Mouse (Mus musculus): ENCODE data around the gene Ensa. TPM values are rescaled to one million over a fixed set of nuclear protein-coding genes. Genes with fewer than 3 reads are reported as not detected.
"Not testable (repeated sequence)": the region's sequence is repeated elsewhere in the genome, so short reads cannot be mapped to it uniquely, and the experiment has no call there.

Gene Ensa
- total RNA-seq, 2 experiments from 2014 or later, result 62.5 to 63.7 TPM

DNA sequence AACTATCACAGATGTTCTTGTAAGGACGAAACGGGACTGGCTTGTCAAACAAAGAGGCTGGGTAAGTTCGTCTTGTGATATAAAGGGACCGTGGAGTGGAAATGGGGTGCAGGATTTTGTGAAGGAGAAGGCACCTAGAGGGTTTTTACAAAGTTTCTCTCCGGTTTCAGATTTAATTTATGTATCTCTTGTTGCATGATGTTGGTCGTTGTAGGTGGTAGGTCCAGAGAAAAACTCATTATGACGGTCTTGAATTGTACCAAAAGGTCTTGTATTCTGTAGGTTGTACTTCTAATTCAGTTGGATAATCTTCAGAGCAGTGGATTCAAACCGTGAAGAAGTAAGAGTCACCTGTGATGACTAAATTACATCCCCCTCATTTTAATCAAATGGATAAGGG is 35.2 kb downstream of the Ensa start:
- DNase-seq, result no peak
- intact Hi-C loops (cut with DNase I), result loop anchor here (1.0 kb wide), 1 partner anchor 15 kb away; no protein-coding TSS in a partner anchor

DNA sequence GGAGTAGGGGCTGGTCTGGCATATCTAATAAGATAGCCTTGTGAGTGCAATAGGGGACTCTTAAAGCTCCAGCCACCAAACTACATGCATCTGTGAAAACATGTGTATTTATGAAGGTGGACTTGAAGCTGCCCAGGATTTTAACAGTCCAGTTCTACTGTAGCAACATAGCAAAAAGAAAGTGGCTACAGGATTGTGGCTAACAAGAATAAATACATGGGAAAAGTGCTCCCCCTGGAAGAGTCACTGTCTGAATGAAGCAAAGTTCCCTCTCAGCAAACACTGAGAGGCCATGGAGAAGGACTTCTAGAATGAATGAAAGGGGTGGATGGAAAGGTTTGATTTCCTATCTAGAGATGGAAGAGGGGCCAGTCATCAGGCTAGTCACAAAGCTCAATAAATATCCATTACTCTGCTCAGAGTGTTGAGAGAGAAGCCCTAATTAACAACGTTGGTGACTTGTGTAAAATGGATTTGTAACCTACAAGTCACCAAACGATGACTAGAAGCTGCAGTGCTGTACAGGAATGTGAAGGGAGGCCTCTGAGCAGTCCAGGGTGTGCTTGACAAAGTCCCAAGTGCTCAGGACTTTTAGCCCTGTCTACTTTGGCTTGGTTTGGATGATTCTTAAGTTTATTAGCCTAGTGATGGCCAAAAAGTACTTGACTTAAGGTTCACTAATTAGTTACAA is 36.1 kb downstream of the Ensa start:
- intact Hi-C loops (cut with DNase I), result no loop called here
- peak; percentile 11 to 18 for DNase-seq

DNA sequence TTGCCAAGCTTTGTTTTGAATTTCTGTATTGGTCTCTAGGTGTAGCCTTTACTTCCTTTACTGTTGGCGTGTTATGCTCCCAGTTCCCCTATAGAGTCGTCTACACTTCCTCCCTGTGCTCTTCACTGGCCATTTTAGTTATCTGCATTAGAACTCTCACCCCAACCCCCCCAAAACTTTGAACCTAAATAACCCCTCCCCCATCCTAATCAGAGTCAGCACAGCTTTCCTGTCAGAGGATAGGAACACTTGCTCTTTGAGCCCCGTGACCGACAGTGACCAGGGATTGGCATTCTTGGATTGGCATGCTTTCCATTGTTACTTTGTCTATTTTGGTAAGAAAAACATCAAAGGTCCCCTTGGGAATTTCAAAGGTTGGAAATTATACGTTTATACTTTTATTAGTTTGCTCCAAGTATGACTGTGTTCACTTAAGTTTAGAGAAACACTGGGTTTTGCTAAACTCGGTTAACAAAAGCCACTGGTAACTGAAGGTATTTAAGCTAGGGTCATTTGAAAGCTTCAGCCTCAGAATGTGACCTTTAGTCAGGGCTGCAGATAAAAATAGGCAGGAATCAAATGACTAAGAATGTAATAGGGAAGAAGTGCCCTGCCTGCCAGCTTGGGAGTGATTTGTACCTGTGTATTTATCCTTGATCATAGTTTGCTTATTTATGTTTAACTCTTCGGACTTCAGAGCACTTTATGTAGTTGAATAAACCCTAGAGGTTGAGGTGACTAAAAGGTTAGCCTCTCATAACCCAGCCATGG is 37.3 kb downstream of the Ensa start:
- peak; percentile 21 to 38 for DNase-seq
- intact Hi-C loops (cut with DNase I), result no loop called here

DNA sequence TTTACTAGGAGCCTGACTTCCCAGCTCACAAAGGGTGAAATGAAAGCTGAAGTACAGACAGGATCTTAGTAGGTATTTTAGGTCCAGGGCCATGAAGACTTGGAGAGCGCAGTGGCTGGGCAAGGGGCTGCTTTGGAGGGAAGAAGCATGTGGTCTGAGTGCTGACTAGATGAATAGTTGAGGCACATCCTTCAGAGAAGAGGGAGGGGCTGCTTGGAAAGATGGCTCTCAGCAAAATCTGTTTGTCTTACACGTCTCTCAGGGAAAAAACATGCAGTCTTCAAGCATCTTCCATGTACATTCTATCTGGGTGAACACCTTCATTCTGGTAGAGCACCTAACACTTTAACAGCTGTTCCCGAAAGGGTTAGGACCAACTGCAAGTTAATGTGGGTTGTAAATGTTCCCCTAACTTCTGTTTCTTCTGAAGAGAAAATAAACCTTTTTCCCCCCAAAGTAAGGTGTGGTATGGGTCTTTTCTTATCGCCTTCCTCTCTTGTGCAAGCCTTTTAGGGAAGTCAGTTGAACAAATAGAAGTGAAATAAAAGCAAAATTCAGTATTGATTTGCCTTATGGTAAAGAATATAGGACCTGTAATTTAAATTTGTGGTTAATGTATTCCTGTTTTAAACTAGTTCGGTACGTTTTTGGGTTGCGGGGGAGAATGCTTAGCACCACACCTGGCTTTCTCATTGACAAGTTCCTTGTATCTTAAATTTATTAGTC is 38.1 kb downstream of the Ensa start:
- peak in 1 of 2 experiments; percentile 4 for DNase-seq
- intact Hi-C loops (cut with DNase I), result no loop called here

DNA sequence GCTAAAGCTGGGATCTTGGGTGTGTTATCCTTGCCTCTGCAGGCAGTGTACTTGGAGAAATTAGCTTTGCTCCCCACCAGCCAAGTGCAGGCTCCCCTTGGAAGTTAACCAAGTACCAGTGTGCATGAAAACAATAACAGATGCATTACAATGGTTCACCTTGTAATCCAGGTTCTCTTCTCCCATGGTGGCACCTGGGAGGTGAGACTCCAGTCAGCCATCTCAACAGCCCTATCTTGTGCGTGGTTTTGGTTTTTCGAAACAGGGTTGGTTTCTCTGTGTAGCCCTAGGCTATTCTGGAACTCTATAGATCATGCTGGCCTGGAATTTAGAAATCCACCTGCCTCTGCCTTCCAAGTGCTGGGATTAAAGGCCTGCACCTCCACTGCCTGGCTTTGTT is 38.7 kb downstream of the Ensa start:
- DNase-seq, result peak; percentile 3 to 16
- intact Hi-C loops (cut with DNase I), result no loop called here

GRCm38 (mm10) chr3:95663969-95664608 is 39.3 kb downstream of the Ensa start:
- no peak for DNase-seq
- intact Hi-C loops (cut with DNase I), result no loop called here

DNA sequence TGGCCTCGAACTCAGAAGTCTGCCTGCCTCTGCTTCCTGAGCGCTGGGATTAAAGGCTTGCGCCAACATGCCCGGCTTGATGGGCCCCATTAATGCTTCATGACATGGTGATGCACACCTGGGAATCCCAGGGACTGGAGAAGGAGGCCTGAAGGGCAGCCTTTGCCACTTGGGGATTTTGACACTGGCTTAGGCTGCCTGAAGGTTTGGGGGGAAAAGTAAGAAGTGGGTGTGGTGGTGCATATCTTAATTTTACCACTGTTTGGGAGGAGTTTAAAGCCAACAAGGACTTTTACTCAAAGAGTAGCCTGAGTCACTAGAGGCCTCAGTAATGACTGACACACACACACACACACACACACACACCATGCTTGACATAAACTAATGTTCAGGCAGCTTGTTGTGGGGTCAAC is 40.2 kb downstream of the Ensa start:
- intact Hi-C loops (cut with DNase I), result no loop called here
- DNase-seq, result peak in 1 of 2 experiments; percentile 6

GRCm38 (mm10) chr3:95666124-95666844 is 41.5 kb downstream of the Ensa start:
- peak; percentile 70 to 80 for DNase-seq
- intact Hi-C loops (cut with DNase I), result no loop called here

- DNase-seq, result no peak
- intact Hi-C loops (cut with DNase I), result no loop called here
Observed at GRCm38 (mm10) chr3:95667521-95667920, 42.7 kb downstream of the Ensa start.

DNA sequence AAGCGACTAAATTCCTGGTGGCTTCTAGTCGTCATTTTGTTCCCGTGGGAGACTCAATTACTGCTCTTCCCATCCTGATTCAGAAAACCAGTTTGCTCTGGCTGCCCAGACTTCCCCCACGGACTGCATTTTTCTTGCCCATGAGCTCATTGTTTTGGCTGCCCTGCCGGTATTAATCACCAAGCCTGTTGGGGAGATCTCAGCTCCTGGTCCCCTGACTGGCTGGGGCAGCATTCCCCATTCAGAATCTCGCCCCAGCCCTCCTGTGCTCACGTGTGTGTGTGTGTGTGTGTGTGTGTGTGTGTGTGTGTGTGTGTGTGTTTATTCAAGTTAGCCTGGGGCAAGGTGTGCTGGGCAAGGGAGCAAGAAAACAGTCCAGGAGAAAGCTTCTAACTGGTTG is 43.2 kb downstream of the Ensa start:
- peak; percentile 55 to 80 for DNase-seq
- intact Hi-C loops (cut with DNase I), result no loop called here

DNA sequence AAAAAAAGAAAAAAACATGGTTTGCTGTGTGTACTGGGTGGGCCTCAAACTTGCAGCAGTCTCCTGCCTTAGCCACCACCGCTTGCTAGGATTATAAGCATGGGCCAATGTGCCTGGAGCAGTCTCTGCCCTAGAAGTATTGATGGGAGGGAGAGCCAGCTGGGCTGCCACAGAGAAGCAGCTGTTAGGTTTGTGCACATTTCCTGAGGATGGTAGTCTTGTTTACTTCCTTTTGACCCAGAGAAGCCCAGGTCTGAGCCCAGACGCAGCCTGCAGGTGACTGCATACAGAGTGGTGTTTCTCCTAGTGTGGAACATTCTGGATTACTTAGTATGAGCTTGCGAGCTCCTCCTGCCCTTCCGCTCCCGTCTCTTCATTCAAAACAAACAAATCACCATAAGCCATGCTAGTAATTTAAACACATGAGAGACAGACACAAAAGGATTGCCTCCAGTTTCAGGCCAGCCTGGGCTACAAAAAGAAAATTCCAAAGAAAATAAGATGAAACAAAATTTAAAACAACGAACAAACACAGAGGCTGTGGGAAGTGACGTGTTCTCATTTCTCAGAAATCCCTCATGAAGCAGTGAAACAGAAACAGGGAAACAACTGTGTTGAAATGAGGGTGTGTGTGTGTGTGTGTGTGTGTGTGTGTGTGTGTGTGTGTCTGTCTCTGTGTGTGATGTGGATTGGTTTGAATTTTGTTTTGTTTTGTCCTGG is 44.0 kb downstream of the Ensa start:
- intact Hi-C loops (cut with DNase I), result no loop called here
- peak in 1 of 2 experiments; percentile 8 for DNase-seq

DNA sequence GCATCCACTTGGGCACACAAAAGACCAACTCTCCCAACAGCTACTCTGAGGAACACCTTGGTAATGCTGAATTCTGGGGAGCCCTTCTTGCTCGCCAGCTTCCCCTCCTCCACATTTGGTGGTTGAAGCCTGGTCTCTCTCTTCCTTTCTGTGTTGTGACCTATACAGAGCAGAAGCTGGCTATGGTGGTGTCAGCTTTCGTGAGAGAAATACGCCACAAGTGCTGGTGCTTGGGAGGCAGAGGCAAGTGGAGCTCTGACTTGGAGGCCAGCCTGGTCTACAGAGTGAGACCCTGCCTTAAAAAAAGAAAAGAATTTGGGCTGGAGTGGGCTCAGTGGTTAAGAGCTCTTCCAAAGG is 44.5 kb downstream of the Ensa start:
- intact Hi-C loops (cut with DNase I), result no loop called here
- no peak for DNase-seq

DNA sequence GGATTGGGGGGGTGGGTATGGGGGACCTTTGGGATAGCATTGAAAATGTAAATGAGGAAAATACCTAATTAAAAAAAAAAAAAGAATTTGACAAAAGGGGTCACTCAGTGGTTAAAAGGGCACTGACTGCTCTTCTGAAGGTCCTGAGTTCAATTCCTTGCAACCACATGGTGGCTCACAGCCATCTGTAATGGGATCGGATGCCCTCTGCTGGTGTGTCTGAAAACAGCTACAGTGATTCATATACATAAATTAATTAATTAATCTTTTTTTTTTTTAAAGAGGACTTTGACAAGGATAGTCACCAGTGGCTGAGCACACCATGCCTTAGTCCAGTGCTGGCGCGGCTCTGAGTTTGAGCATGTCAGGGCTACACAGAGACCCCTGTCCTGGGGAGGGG is 45.6 kb downstream of the Ensa start:
- not testable (repeated sequence) for DNase-seq

GRCm38 (mm10) chr3:95671201-95671600 is 46.4 kb downstream of the Ensa start:
- DNase-seq, result no peak
- intact Hi-C loops (cut with DNase I), result no loop called here

More for the DNA sequence above, 45.6 kb downstream of the Ensa start:
- intact Hi-C loops (cut with DNase I), result not testable (repeated sequence)

GRCm38 (mm10) chr3:95672461-95672860 is 47.7 kb downstream of the Ensa start:
- DNase-seq, result no peak
- intact Hi-C loops (cut with DNase I), result no loop called here

- peak in 1 of 2 experiments; percentile 71 for DNase-seq
- intact Hi-C loops (cut with DNase I), result no loop called here
Observed at GRCm38 (mm10) chr3:95672861-95673706, 48.3 kb downstream of the Ensa start.

DNA sequence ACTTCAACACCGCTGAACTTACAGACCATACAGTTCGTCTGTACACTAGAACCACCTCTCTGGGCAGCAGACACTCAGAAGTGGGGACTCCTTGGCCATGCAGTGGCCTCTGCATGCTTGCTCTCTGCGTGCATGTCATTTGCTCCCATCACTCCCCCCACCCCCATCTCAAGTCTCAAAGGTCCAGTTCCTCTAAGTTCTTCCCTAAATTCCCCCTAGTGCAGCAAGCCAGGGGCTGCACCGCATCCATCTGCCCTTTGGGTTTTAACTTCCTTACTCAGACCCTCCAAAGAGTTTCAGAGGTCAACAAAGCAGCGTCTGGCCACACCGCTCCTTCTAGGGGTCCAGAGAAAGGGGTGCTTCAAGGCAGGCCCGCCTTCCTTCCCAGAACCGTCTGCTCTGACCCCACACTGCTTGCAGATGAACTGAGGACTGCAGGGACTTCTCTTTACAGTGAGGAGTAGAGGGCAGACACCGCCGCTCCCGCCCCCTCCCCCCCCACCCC is 49.0 kb downstream of the Ensa start:
- no peak for DNase-seq
- intact Hi-C loops (cut with DNase I), result no loop called here

- peak; percentile 80 to 82 for DNase-seq
- intact Hi-C loops (cut with DNase I), result no loop called here
Observed at GRCm38 (mm10) chr3:95674236-95674635, 49.4 kb downstream of the Ensa start.
